Mouse (Mus musculus) urinary bladder, postnatal 4 days (tissue): Measurements from ENCODE around the gene Obsl1.

Experiments used
- DNase-seq, 2 experiments: peaks; one replicate each; pipeline ENCODE4 v3.0.0; 2021 to 2022; ENCODE audit warnings: low spot score in 2 of 2

Obsl1 gene

DNA sequence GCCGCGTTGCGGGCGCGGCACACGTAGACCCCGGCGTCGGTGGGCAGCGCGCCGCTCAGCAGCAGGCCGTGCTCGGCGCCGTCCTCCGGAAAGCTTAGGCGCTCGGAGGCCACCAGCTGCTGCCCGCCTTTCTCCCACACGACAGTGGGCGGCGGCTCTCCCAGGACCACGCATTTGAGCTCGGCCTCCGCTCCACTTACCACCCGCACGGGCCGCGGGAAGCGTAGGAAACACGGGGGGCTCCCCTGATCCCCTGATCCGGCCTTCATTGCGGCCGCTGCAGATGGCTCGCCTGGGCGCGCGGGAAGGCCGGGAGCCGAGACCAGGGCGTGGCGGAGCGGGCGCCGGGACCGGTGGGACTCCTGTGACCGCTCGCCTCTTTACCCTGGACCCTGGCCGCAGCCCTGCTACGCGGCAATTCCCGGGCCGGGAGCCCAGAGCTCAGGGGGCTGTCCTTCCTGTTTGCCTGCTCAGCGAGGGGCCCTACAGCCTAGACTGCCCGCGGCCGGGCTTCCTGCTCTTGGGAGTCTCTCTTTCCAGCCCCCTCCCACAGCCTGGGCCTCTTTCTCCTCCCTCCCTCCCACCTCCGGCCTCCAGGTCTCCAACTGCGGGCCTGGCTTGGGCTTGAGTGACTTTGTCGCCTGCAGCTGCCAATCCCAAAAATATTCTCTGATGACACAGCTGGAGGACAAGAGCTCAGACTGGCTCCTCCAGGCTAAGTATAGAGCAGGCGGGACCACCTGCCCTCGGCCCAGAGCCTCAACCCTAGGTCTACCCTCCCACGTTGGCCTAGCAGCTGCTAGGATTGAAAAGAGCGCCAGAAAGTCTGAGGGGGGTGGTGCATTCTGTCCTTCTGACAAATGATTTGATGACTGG, at the start of gene Obsl1:
Gene Obsl1, minus strand, starts transcription at position 497 of the 876 bp plus-strand sequence.
- peak; percentile 80 to 81 for DNase-seq

DNA sequence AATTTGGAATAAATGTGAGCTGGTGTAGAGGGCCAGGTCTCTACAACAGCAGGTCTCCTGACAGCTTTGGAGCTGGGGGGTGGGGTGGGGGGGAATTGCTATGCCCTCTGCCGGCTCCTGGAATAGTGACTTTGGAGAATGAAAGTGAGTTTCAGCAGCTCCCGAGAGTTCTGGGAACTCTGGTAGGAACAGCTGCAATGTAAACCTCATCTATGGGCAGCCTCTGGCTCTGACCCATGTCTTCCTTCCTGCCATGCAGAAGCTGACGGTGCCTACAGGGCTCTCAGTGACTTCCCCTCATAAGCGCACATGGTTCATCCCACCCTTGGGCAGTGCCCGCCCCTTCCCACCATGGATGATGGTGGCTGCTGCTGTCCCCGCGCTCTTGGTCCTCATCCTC, 49.4 kb upstream of the Obsl1 start:
- no peak for DNase-seq

DNA sequence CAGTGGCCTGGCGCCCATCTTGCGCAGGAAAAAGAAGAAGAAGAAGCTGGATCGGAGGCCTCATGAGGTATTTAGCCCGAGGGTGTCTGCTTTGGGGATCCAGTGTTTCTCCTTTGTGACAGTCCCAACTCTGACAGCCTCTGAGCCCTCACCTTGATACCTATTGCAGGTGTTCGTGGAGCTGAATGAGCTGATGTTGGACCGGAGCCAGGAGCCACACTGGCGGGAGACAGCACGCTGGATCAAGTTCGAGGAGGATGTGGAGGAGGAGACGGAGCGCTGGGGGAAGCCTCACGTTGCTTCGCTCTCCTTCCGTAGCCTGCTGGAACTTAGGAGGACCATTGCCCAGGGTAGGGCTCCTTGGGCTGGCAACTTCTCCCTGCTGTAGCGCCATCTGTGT, 44.3 kb upstream of the Obsl1 start:
- no peak for DNase-seq

DNA sequence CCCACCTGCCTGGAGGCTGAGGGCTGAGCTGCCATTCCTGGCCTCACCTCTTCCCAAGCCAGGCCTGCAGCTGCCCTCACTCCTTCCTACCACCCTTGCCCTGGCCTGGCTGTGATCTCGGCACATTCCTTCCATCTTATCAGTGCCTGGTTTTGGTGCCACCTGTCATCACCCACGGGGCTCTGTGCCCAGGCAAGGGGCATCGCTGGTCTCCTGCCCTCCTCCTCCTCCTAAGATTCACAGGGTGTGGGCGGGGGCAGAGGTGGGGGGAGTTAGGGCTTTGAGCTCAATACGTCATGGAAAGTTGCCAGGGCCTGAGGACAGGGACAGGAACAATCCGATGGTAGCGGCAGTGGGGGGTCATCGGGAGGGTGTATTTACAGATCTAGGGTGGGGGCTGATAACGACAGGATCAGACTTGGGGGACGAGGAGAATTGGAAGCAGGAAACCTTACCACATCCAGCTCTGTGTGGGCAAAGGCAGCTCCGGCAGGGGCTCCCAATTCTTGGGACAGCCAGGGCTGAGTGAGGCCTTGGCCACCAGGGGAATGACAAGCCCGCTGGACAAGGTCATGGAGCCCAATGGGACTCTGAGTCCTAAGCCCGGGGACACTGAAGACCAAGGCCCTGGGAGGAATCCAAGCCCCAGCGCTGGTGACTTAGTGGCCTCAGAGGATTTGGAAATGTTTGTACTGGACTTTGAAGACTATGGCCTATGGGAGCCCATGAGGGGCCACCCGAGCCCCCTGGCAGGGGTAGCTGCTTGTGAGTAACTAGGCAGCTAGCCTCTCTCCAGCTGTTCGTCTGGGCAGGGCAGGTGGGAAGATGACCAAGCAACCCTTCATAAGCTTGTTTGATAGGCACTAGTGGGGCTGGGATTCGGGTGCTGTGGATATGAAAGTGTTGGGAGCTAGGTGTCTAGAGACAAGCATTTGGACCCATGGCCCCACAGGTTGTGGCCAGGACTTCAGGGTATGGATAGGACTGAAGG, 43.3 kb upstream of the Obsl1 start:
- no peak for DNase-seq

DNA sequence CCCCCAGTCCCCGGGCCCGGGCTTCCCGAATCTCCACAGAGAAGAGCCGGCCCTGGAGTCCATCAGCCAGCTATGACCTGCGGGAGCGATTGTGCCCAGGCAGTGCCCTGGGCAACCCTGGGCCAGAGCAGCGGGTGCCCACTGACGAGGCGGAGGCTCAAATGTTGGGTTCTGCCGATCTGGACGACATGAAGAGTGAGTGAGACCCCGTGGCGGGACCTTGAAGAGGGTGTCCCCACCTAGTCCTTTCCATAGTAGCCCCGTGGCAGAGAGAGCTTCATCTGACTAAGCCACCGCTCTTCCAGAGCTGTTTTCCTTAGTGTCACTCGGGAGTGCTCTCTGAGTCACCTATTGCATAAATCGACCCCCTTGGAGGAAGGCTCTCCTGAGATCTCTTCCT, 42.6 kb upstream of the Obsl1 start:
- no peak for DNase-seq

DNA sequence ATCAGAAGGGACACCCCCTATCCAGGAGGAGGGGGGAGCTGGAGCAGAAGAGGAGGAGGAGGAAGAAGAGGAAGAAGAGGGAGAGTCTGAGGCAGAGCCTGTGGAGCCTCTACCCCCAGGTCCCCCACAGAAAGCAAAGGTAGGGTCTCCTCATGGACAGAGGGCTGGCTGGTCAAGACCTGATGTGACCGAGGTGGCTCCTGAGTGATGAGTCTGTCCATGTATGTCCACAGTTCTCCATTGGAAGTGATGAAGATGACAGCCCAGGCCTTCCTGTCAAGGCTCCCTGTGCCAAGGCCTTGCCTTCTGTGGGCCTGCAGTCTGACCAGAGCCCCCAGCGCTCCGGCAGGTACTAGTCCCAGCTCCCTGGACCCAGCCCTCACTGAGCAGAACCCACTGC, 41.8 kb upstream of the Obsl1 start:
- no peak for DNase-seq

DNA sequence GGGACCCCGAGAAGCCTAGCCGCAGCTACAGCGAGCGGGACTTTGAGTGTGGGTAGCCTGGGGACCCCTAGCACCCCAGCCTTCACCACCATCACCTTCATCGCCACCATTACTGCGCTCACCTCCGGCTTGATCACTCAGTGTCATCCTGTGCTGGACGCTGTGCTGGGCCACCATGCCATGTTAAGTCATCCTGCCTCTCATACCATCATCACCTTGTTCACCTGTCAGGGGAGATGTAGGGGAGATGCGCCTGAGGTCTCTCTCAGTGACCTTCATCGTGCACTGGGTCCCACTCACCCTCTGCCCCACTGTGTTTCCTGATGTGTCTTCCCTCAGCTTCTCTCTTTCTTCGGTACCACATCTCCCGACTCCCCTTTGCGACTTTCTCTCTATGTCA, 41.1 kb upstream of the Obsl1 start:
- DNase-seq = no peak

DNA sequence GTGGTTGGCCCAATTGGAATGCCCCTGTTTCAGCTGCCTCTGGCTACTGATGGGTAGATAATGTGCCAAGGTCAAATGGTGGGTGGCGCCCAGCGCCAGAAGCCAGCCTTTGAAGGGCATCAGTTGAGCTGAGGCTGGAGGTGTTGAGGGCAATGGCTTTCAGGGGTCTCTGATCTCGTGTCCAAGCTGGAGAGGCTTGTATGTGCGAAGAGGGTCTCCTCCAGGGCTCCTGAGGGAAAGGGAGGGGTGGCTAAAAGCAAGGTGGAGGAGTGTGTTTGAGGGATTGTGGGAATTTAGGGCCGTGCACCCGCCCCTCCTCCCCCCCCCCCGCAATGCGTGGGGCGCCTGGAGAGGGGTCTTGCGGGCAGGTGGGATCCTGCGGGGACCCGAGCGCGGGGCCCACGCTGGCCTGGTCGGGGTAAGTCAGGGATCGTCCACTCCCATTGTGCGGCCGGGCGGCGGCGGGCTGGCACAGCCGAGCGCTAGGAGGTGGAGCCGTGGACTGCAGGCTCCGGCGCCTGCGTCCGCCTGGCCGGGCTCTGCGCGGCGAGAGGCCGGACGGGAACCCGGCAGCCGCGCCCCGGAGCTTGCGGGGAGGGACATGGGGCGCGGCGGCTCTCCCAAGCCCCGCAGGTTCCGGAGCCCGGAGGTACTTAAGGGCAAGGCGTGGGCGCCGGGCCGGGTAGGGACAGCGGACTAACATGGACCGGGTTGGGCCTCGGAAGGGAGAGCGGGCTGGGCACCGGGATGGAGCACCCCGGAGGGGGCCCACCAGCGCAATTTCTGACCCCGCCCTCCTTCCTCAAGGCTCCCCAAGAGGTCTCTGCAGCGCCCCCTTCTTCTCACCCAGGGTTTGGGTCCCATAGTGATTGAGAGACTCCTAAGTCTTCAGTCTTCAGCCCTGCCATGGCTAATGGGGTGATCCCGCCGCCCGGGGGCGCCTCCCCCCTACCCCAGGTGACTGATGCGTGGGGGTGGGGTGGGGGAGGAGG, 40.0 kb upstream of the Obsl1 start, which contains the start of gene Slc4a3:
Gene Slc4a3, plus strand, starts transcription at position 302 of the 992 bp plus-strand sequence.
- DNase-seq = peak in 1 of 2 experiments; percentile 70

DNA sequence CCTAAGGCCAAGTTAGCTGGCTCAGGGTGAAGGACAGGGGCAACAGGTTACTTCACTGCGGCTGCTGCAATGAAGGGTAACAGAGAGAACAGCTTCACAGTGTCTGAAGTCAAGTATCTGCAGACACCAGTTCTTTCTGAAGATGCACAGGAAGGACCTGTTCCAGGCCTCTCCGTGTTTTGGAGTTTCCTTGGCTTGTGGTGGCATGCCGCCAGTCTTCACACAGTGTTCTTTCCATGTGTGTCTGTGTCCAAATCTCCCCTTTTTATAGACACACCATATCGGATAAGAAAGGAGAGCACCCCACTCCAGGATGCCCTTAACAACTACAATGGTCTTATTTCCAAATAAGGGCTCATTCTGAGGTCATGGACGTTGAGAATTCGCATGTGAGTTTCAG, 38.1 kb upstream of the Obsl1 start:
- DNase-seq = peak in 1 of 2 experiments; percentile 48

DNA sequence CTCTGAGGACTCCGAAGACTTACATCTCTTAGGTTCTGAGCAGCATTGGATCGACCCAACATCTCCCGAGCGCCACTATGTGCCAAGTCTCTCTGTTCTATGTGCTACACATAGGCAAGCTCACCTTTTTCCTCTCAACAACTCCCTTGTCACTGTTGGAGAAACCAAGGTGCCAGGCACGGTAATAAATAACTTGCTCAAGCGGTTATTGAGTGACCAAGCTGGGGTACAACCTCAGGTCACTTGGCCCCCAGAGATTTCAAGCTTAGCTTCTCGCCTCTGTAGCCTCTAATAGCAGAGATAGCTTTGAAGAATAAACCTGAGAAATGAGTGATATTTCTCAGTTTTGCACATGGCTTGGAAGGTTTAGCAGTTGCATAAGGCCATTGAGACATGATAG, 35.2 kb upstream of the Obsl1 start:
- no peak for DNase-seq

DNA sequence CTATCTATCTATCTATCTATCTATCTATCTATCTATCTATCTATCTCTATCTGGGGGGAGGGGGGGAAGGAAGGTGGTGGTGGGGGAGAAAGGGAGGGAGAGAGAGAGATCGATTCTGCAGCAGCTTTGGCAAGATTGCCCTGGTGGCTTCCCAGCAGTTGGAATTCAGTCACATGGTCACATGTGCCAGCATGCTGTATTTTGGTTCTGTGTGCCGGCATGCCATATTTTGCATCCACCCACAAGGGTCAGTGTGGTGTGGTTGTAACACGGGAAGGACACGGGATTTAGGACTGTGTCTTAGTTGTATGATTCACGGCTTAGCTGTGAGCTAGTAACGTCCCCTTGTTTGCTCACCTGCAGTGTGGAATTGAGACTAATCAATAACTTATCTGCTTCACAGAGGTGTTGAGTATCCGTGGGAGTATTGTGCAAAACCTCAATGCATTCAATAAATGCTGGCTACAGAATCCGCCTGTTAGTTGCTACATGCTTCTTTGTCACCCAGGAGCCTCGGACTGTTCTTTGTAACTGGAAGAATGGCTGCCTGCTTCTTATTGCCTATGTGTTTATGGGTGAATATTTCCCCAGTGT, 32.4 kb upstream of the Obsl1 start:
- no peak for DNase-seq

DNA sequence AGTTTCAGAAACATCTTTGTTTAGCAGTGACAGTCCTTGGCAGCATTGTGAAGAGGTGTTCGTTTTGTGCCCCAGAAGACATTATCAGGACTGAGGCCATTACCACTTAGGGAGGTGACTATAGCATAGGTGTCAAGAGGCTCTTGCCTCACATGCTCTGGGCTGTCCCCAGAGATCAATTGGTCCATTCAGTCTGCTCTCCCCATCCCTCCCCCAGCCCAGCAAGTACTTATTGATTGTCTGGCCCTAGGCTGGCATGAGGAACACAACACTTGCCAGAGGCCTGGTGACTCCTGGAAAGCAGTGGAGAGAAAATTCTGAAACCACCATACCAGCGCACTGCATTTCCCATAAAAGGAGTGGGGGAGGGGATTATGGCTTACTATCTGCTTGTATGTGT, 31.3 kb upstream of the Obsl1 start:
- DNase-seq = no peak

DNA sequence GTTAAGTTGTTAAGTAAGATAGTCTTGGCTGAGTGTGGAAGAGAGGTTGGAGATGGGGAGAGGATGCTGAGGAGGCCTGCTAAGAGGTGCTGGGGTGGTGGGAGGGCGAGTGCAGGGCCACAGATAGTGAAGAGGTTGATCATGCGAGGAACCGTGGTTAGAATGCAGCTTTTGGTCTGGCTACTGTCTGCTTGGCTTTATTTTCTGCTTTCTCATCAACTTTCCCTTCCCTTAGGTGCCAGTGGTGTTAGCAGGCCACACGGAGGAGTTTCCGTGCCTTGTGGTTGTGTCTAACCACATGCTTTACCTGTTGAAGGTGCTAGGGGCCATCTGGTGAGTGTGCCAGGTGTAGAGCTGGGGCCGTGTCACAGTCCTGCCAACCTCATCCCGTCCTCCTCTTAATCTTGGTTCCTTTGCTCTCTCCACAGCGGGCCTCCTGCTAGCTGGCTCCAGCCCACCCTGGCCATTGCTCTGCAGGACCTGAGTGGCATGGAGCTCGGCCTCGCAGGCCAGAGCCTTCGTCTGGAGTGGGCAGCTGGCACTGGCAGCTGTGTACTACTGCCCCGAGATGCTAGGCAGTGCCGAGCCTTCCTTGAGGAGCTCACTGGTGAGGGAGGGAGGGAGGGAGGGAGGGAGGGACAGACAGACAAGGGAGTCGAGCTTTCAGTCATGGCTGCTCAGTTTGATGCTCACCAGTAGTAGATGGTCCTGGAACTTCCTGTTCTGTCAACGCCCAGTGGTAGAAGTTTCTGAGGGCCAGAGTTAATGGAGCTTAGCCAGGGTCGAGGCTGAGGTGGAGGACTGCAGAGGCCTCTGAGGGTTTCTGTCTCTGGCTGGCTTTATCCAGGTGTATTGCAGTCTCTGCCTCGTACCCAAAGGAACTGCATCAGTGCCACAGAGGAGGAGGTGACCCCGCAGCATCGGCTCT, 27.3 kb upstream of the Obsl1 start:
- no peak for DNase-seq

DNA sequence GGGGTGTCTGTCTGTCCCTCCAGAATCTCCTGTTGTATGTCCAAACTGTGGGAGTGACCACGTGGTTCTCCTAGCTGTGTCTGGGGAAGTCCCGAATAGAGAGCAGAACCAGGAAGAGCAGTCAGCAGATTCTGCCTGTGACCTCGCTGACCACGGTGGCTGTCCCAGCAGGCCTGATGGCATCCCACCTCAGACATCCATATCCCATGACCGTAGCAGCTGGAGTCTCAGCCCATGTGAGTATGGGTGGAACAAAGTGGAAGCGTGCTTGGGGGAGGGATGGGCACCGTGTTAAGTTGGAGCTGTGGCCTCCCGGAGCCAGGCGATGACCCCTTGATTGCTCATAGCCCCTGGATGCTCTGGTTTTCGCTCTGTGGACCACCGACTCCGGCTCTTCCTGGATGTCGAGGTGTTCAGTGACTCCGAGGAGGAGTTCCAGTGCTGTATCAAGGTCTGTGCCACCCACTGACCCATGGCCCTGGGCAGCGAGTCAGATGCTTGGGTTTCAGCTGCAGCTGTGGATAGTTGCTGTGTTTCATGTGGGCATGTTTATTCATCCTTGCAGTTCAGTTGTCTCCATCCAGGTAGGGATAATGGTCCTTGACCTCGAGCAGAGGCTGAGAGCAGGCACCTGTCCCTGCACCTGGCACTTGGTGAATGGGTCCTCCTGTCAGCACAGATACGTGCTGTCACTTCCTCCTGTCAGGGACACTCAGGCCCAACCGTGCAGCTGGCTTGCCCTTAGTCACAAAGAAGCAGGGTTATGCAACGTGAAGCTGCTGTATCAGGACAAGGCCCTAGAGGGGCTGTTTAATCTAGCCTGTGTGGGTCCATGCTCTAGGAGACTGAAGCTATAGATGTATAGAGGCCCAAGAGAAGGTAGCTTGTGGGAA, 26.3 kb upstream of the Obsl1 start:
- no peak for DNase-seq

DNA sequence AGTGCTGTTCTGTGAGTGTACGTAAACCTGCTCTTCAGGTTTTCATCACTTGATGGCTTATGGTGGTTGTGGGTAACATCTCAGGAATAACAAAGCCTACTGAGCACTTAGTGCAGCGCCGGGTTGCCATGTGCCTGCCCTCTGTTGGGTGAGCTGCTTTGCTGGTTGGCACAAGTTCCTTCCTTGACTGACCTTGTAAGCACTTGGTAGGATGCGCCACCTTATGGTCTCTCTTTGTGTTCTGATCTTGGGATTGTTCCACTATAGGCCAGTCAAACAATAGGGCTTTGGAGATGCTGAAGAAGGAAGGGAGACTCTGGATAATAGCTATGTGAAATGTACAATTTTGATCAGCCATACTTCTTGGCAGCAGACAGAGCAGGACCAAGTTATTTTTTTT, 24.3 kb upstream of the Obsl1 start:
- DNase-seq = no peak

DNA sequence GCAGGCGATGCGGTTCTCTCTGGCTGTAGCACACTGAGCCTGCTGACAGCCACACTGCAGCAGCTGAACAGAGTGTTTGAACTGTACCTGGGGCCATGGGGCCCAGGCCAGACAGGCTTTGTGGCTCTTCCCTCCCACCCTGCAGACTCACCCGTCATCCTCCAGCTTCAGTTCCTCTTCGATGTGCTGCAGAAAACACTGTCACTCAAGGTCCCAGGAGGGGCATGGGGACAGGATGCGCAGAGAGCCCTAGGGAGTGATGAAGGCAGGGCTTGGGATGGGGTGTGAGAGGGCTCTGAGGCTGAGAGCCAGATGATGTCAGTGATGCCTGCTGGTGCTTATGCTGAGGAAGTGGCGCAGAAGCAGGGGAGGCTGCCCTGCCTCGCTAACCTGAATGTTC, 18.4 kb upstream of the Obsl1 start:
- no peak for DNase-seq

DNA sequence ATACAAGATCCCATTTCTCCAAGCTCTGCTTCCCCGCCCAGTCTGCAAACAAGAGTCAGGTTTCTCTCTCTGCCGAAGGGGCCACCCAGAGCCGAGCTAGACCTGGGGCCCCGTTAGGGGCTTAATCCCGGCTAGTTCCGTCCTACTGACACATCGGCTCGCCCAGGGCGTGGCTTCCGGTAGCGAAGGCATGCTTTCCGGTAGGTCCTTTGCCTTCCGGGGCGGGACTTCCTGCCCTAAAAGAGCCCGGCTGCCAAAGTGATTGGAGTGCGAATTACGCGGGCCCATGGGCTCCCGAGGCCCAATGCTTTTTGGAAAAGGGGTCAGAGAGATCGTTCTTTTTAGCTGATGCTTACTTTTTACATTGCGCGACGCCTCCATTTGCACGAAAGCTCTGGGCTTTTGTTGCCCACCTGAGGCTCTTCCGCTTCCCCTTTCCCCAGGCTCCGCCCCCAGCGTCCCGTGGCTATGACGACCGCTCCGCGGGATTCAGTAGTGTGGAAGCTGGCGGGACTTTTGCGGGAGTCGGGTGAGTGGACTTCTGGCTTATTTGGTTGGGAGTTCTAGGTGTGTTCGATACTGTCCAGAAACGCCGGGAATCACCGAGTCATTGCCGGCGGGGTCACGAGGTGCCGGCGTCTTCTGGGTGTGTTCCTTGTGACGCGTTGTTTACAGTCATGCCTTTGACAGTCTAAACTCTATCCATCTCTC, 15.2 kb upstream of the Obsl1 start, which contains the start of gene Stk11ip:
Gene Stk11ip, plus strand, starts transcription at position 209 of the 711 bp plus-strand sequence.
- DNase-seq = peak; percentile 93 to 94

DNA sequence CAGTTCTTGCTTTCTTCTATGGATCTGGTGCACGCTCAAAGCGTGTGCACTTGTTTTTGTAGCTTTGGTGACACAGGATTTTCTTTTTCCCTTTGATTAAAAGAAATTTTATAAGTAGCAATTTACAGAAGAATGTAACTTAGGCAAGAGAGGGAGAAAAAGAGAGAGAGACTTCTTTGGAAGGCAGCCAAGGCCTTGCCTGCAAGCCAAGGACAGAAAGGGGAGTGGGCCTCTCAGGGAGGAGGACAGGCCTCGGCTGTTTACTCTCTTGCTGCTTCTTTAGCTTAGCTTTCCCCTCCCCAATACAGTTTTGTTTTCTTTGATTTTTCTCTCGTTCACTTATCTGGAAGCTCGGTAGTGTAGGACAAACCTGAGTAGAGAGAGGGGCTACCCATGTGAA, 13.3 kb upstream of the Obsl1 start:
- peak in 1 of 2 experiments; percentile 56 for DNase-seq
